Mouse (Mus musculus) embryonic facial prominence, embryonic 14.5 days (tissue): ENCODE measurements at regions not wholly inside any gene's neighbourhood (a gene's known extent, or its start where the extent isn't known, plus 50 kb on each side); places are given as distances from the start of the nearest gene placed in this dataset.

ENCODE experiments used
- ATAC-seq: fragments of 200-750 bp; cut with Nextera tagmentation; 2 replicates; pipeline ENCODE4 v1.8.0; 2017; ENCODE audit warnings: low read depth, moderate number of reproducible peaks, moderate TSS enrichment
- DNase-seq: peaks from one replicate; pipeline ENCODE4 v3.0.0-alpha.2; 2015; ENCODE audit warnings: low spot score
- H3K27ac ChIP-seq: fragments of 300-500 bp; sonication (generic); replicated peaks from 2 replicates; pipeline ENCODE4 v1.5.1; 2014; ENCODE audit warnings: low read depth, mild to moderate bottlenecking, low read length, moderate library complexity
- H3K27me3 ChIP-seq: fragments of 300-500 bp; sonication (generic); replicated peaks from 2 replicates; pipeline ENCODE4 v1.6.1; 2014; ENCODE audit warnings: low read length; ENCODE audit not compliant: control insufficient read depth, insufficient read depth
- H3K36me3 ChIP-seq: fragments of 300-500 bp; sonication (generic); 2 replicates; pipeline ENCODE4 v1.6.1; 2014; ENCODE audit warnings: low read length, mixed read lengths; ENCODE audit not compliant: control insufficient read depth, insufficient read depth
- H3K4me1 ChIP-seq: fragments of 300-500 bp; sonication (generic); 2 replicates; pipeline ENCODE4 v1.6.1; 2014; ENCODE audit warnings: antibody characterized with exemption, low read length; ENCODE audit not compliant: control insufficient read depth, insufficient read depth
- H3K4me2 ChIP-seq: fragments of 300-500 bp; sonication (generic); 2 replicates; pipeline ENCODE4 v1.6.1; 2014; ENCODE audit warnings: low read depth, mild to moderate bottlenecking, low read length, moderate library complexity, mixed read lengths
- H3K4me3 ChIP-seq: fragments of 300-500 bp; sonication (generic); 2 replicates; pipeline ENCODE4 v1.5.1; 2014; ENCODE audit warnings: low read depth, mild to moderate bottlenecking, low read length
- H3K9ac ChIP-seq: fragments of 300-500 bp; sonication (generic); 2 replicates; pipeline ENCODE4 v1.6.1; 2014; ENCODE audit warnings: low read depth, mild to moderate bottlenecking, low read length, moderate library complexity, mixed read lengths
- H3K9me3 ChIP-seq: fragments of 300-500 bp; sonication (generic); 2 replicates; pipeline ENCODE4 v1.6.1; 2016; ENCODE audit warnings: low read length; ENCODE audit not compliant: control insufficient read depth
- WGBS: fragments of 180-500 bp; shearing (Covaris S2); extraction: QIAGEN DNeasy Blood & Tissue Kit; methylation state at CpG from one replicate; pipeline ENCODE4 v1.1.7; 2014; 5-methylcytosine and 5-hydroxymethylcytosine counted together

DNA sequence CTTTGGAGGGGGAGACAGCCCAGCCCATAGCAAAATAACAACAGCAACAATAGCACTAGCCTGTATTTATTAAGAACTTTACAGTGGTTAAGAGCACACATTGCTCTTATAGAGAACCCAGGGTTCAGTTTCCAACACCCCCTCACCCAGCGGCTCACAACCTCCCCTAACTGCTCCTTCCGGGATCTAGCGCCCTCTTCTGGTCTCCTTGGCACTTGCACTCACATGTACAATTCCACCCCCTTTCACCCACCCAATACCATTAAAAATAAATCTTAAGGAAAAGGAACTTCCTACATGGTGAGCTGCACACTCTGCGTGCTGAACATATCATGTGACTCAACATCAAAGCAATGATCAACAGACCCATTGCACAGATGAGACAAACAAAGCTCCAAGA lies 261.5 kb upstream of the Irx3 start:
- Histone ChIP-seq H3K9me3 (no peaks in the 10 kb centered on the region), H3K27me3 (no peaks in the 10 kb centered on the region; the same call in 1 of the 2 replicates), H3K4me2 (no peak overlapping the region), H3K9ac (no peak overlapping the region), H3K4me1 (peaks cover 21% of the 10 kb centered on the region), H3K27ac (no peak overlapping the region), H3K36me3 (no peaks in the 10 kb centered on the region), H3K4me3 (no peak overlapping the region)
- 71% methylated on average over 4 of the region's 4 CpGs for WGBS
- DNase-seq (no peak), ATAC-seq (no peak)

DNA sequence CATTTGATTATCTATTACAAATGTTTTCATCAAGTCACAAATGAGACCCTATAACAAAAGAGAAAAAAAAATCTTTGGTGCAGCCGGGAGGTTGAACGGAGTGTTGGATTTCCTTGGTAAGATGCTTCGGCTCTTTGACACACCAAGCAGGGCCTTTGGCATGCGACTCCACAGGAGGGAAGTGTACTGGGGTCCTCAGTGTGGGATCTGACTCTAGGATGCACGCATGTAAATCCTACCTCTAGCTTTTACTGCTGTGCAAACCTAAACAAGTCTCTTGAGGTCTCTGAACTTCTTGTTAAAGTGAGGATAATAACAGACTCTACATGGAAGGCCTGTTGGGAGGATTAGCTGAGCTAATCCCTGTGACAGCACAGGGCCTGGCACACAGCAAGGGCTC lies 257.6 kb upstream of the Irx3 start:
- Histone ChIP-seq H3K9me3 (no peaks in the 10 kb centered on the region), H3K9ac (no peak overlapping the region), H3K4me3 (no peak overlapping the region), H3K27ac (no peak overlapping the region), H3K4me1 (peaks cover 9% of the 10 kb centered on the region; the same call in 1 of the 2 replicates), H3K36me3 (no peaks in the 10 kb centered on the region), H3K4me2 (no peak overlapping the region), H3K27me3 (no peaks in the 10 kb centered on the region)
- WGBS, result 81% methylated on average over 5 of the region's 5 CpGs
- ATAC-seq (no peak), DNase-seq (no peak)

DNA sequence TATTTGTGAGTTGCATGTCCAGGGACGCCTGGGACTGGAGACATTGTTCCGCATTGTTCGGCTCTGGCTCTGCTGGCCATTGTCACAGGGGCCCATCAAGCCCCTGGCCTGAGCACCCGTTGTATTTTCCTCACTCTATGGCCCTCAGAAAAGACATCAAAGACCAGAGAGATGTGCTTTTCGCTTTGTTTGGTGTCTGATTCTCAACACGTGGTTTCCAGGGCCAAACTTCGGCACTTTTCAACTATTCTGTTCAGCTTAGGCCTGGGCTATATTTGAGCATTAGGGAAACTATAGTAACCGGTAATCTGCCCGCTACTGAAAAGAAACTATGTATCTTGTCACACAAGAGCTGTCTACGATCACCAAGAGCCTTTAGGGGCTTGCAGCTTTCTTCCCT lies 257.1 kb upstream of the Irx3 start:
- Histone ChIP-seq H3K27me3 (no peaks in the 10 kb centered on the region), H3K9ac (no peak overlapping the region), H3K4me3 (no peak overlapping the region), H3K27ac (no peak overlapping the region), H3K9me3 (no peaks in the 10 kb centered on the region), H3K4me2 (no peak overlapping the region), H3K36me3 (no peaks in the 10 kb centered on the region), H3K4me1 (peaks cover 4% of the 10 kb centered on the region; the same call in 1 of the 2 replicates)
- ATAC-seq (no peak), DNase-seq (no peak)
- WGBS, result 73% methylated on average over 10 of the region's 10 CpGs

DNA sequence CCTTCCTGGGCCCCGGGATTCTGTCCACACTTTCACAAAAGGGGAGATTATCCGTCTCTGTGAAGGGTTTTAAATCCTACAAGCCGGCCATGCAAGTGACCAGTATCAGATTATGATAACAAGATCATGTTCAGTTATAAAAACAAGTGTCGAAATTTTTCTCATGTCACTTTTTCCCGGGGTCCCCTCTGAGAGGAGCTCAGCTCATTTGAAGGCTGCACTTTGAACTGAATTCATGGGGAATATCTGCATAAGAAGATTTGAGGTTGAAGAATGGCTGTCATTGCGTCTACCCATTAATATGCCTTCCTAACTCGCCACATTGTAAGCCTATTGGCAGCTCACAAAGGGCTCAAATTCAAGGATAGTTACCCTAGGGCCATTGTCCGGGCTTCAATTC lies 256.0 kb upstream of the Irx3 start:
- no peak overlapping the region for H3K9ac ChIP-seq
- no peak overlapping the region for H3K27ac ChIP-seq
- no peaks in the 10 kb centered on the region for H3K4me1 ChIP-seq
- WGBS, result 60% methylated on average over 8 of the region's 8 CpGs
- H3K36me3 ChIP-seq, result no peaks in the 10 kb centered on the region
- DNase-seq, result no peak
- no peaks in the 10 kb centered on the region for H3K27me3 ChIP-seq
- H3K9me3 ChIP-seq, result no peaks in the 10 kb centered on the region
- H3K4me3 ChIP-seq, result no peak overlapping the region
- no peak for ATAC-seq
- H3K4me2 ChIP-seq, result no peak overlapping the region

DNA sequence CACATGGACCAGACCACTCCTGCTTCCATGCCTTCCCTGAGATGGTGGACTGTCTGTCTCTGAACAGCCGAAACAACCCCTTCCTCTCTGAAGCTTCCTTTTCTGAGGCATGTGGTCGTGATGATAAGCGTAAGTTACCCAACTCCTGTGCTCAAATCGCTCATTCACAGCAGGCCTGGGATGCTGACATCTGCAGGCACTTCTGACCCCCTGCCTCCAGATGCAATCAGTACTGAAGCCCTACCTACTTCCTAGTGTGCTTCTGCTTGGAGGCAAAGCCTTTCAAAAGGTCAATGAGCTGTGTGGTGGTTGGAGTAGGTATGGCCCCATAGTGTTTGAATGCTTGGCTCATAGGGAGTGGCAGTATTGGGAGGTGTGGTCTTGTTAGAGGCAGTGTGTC lies 253.7 kb upstream of the Irx3 start:
- Histone ChIP-seq H3K27me3 (no peaks in the 10 kb centered on the region), H3K36me3 (no peaks in the 10 kb centered on the region), H3K9me3 (no peaks in the 10 kb centered on the region), H3K4me3 (no peak overlapping the region), H3K4me1 (no peaks in the 10 kb centered on the region), H3K9ac (no peak overlapping the region), H3K4me2 (no peak overlapping the region), H3K27ac (no peak overlapping the region)
- DNase-seq (no peak), ATAC-seq (no peak)
- WGBS, result 83% methylated on average over 4 of the region's 4 CpGs

DNA sequence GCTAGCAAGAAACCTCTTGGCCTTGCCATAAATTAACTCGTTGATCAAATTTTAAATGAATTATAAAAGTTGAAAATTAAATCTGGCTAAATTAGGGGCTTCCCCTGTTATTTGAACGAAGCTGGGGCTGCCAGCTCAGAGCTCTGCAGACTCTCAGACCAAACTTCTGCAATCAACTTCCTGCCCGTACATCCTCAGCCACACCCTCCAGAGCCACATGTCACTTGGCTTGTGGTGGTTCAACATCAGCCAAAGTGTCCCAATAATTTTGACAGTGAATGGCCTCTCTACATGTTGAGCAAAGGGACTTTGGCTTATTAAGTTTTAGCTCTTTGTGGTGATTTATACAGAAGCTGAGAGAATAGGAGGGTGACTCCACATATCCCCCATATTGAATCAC lies 242.8 kb upstream of the Irx3 start:
- H3K27me3 ChIP-seq, result no peaks in the 10 kb centered on the region
- H3K4me1 ChIP-seq, result no peaks in the 10 kb centered on the region
- no peak overlapping the region for H3K9ac ChIP-seq
- ATAC-seq (no peak), DNase-seq (no peak)
- H3K9me3 ChIP-seq, result no peaks in the 10 kb centered on the region
- 77% methylated on average over 3 of the region's 3 CpGs for WGBS
- H3K36me3 ChIP-seq, result no peaks in the 10 kb centered on the region
- H3K4me3 ChIP-seq, result no peak overlapping the region
- no peak overlapping the region for H3K27ac ChIP-seq
- no peak overlapping the region for H3K4me2 ChIP-seq

DNA sequence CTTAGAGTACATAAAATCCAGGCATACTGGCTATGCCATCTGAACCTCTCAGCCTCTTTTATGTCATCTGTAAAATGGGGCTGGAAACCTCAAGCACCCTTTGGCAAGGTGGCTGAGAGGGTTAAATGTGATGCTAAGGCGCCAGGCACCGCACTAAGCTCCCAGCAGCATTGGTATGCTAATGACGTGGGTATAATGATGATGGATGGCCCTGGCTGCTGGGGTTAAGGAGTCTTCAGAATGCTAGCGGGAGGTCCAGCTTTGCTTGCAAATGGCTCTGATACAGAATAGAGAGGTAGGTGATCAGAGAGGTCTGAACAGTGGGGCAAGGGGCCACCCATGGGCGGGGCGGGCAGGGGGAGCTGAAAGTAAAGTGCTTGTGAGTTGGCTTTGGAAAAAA lies 241.1 kb upstream of the Irx3 start:
- no peaks in the 10 kb centered on the region for H3K36me3 ChIP-seq
- H3K9me3 ChIP-seq, result no peaks in the 10 kb centered on the region
- WGBS, result 20% methylated on average over 6 of the region's 6 CpGs
- H3K4me1 ChIP-seq, result no peaks in the 10 kb centered on the region
- DNase-seq, result no peak
- H3K4me3 ChIP-seq, result no peak overlapping the region
- no peak overlapping the region for H3K4me2 ChIP-seq
- no peak overlapping the region for H3K9ac ChIP-seq
- no peak for ATAC-seq
- no peaks in the 10 kb centered on the region for H3K27me3 ChIP-seq
- H3K27ac ChIP-seq, result no peak overlapping the region

DNA sequence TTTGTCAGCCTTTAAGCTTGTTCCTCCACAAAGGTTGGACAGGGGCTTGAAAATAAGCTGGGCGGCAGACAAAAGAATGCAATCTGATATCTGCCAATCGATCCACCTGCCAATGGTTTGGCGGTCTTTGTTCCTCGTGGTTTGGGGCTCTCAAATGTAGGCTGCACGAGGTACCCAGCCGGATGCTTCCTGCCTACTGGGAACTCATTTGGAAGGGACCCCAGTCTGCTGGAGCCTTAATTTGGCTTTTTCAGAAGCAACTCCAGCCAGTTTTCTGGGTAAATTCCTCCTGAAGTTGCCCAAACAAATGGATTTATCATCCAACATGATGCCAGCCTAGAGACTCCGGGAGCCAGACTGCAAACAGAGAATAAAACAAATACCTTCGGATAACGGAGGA lies 228.1 kb upstream of the Irx3 start:
- H3K36me3 ChIP-seq, result no peaks in the 10 kb centered on the region
- H3K27me3 ChIP-seq, result peaks cover 19% of the 10 kb centered on the region
- H3K4me2 ChIP-seq, result no peak overlapping the region
- DNase-seq, result no peak
- no peak overlapping the region for H3K4me3 ChIP-seq
- H3K27ac ChIP-seq, result no peak overlapping the region
- no peak for ATAC-seq
- WGBS, result 38% methylated on average over 9 of the region's 9 CpGs
- no peaks in the 10 kb centered on the region for H3K9me3 ChIP-seq
- no peaks in the 10 kb centered on the region for H3K4me1 ChIP-seq
- H3K9ac ChIP-seq, result no peak overlapping the region

DNA sequence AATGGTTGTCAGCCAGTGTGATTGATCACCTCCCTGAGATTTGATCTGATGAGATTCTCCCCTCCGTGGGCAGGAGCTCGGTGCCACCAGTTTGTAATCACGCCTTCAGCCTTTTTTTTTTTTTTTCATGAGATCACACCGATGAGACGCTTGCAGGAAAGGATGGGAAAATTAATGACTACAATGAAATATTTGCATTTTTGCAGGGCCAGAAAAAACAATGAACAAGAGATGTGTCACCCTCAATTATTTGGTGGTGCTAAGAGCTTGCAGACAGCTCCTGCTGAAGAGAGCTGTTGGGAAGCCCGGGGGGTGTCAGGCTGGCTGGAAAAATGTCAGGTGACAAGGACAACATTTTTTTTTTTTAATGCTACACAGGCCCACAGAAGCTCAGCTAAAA lies 227.6 kb upstream of the Irx3 start:
- ATAC-seq (no peak), DNase-seq (no peak)
- Histone ChIP-seq H3K9ac (no peak overlapping the region), H3K4me1 (no peaks in the 10 kb centered on the region), H3K27ac (no peak overlapping the region), H3K4me3 (no peak overlapping the region), H3K27me3 (peaks cover 22% of the 10 kb centered on the region), H3K4me2 (no peak overlapping the region), H3K9me3 (no peaks in the 10 kb centered on the region), H3K36me3 (no peaks in the 10 kb centered on the region)
- 42% methylated on average over 6 of the region's 6 CpGs for WGBS
